Mouse (Mus musculus): ENCODE measurements around the gene Hmg20b.

The Hmg20b gene

GRCm38 (mm10) chr10:81350351-81351063 lies at the start of gene Hmg20b:
TSS of gene Hmg20b (minus strand) at chr10:81350480.
- peak; percentile 99 for DNase-seq (ENCODE audit: low spot score)

GRCm38 (mm10) chr10:81399798-81400308 lies 49.6 kb upstream of the Hmg20b start:
- no peak for DNase-seq (ENCODE audit: low spot score)

GRCm38 (mm10) chr10:81399296-81399695 lies 49.0 kb upstream of the Hmg20b start:
- peak; percentile 38 for DNase-seq (ENCODE audit: low spot score)

- DNase-seq (ENCODE audit: low spot score) = no peak
These were observed 46.5 kb upstream of the Hmg20b start for GRCm38 (mm10) chr10:81396749-81397148.

GRCm38 (mm10) chr10:81395865-81396264 lies 45.6 kb upstream of the Hmg20b start:
- DNase-seq (ENCODE audit: low spot score) = no peak

- peak; percentile 88 for DNase-seq (ENCODE audit: low spot score)
These were observed 44.8 kb upstream of the Hmg20b start for GRCm38 (mm10) chr10:81395127-81395526.

- peak; percentile 42 for DNase-seq (ENCODE audit: low spot score)
These were observed 43.3 kb upstream of the Hmg20b start for GRCm38 (mm10) chr10:81393456-81394063.

- no peak for DNase-seq (ENCODE audit: low spot score)
These were observed 42.5 kb upstream of the Hmg20b start, which contains the start of gene Smim24 for GRCm38 (mm10) chr10:81392781-81393185. TSS of gene Smim24 (plus strand) at chr10:81393051.

- DNase-seq (ENCODE audit: low spot score) = no peak
These were observed 42.0 kb upstream of the Hmg20b start for GRCm38 (mm10) chr10:81392270-81392669.

- DNase-seq (ENCODE audit: low spot score) = no peak
These were observed 40.3 kb upstream of the Hmg20b start for GRCm38 (mm10) chr10:81390678-81390965.

- DNase-seq (ENCODE audit: low spot score) = peak; percentile 84
These were observed 39.8 kb upstream of the Hmg20b start for GRCm38 (mm10) chr10:81389801-81390677.

GRCm38 (mm10) chr10:81389373-81389772 lies 39.1 kb upstream of the Hmg20b start:
- DNase-seq (ENCODE audit: low spot score) = no peak

- no peak for DNase-seq (ENCODE audit: low spot score)
These were observed 38.3 kb upstream of the Hmg20b start, which contains the start of gene Gm48552 for GRCm38 (mm10) chr10:81388505-81389055. TSS of gene Gm48552 (plus strand) at chr10:81389005.

GRCm38 (mm10) chr10:81387716-81388115 lies 37.4 kb upstream of the Hmg20b start:
- no peak for DNase-seq (ENCODE audit: low spot score)

GRCm38 (mm10) chr10:81385603-81386306 lies 35.5 kb upstream of the Hmg20b start:
- DNase-seq (ENCODE audit: low spot score) = no peak

GRCm38 (mm10) chr10:81384605-81384982 lies 34.3 kb upstream of the Hmg20b start:
- DNase-seq (ENCODE audit: low spot score) = no peak

GRCm38 (mm10) chr10:81383802-81384604 lies 33.7 kb upstream of the Hmg20b start, which contains the start of the genes Dohh and Gm48551:
TSS of gene Dohh (plus strand) at chr10:81384428.
TSS of gene Gm48551 (plus strand) at chr10:81384466.
- peak; percentile 98 for DNase-seq (ENCODE audit: low spot score)

- no peak for DNase-seq (ENCODE audit: low spot score)
These were observed 31.8 kb upstream of the Hmg20b start for GRCm38 (mm10) chr10:81382039-81382438.

GRCm38 (mm10) chr10:81379809-81380378 lies 29.6 kb upstream of the Hmg20b start:
- DNase-seq (ENCODE audit: low spot score) = no peak

- DNase-seq (ENCODE audit: low spot score) = no peak
These were observed 28.9 kb upstream of the Hmg20b start for GRCm38 (mm10) chr10:81379183-81379553.

Data from retina, embryonic 14.5 days (tissue).